Mouse (Mus musculus) hindbrain, embryonic 16.5 days (tissue): ENCODE measurements at regions not wholly inside any gene's neighbourhood (a gene's known extent, or its start where the extent isn't known, plus 50 kb on each side); places are given as distances from the start of the nearest gene placed in this dataset.

Source experiments
- ATAC-seq: fragments of 200-750 bp; cut with Nextera tagmentation; 2 replicates; pipeline ENCODE4 v1.8.0; 2017; ENCODE audit warnings: moderate TSS enrichment, moderate library complexity
- H3K27ac ChIP-seq: fragments of 300-500 bp; sonication (generic); 2 replicates; pipeline ENCODE4 v1.5.1; 2014; ENCODE audit warnings: low read depth, mild to moderate bottlenecking, control low read depth, low read length, moderate library complexity
- H3K27me3 ChIP-seq: fragments of 300-500 bp; sonication (generic); replicated peaks from 2 replicates; pipeline ENCODE4 v1.6.1; 2014; ENCODE audit warnings: low read length; ENCODE audit not compliant: control insufficient read depth, insufficient read depth
- H3K36me3 ChIP-seq: fragments of 300-500 bp; sonication (generic); 2 replicates; pipeline ENCODE4 v1.6.1; 2014; ENCODE audit warnings: mild to moderate bottlenecking, low read length, moderate library complexity, mixed read lengths; ENCODE audit not compliant: control insufficient read depth, insufficient read depth
- H3K4me1 ChIP-seq: fragments of 300-500 bp; sonication (generic); 2 replicates; pipeline ENCODE4 v1.6.1; 2014; ENCODE audit warnings: low read depth, low read length; ENCODE audit not compliant: control insufficient read depth, insufficient read depth
- H3K4me2 ChIP-seq: fragments of 300-500 bp; sonication (generic); 2 replicates; pipeline ENCODE4 v1.6.1; 2014; ENCODE audit warnings: mild to moderate bottlenecking, low read length, control low read depth, moderate library complexity
- H3K4me3 ChIP-seq: fragments of 300-500 bp; sonication (generic); 2 replicates; pipeline ENCODE4 v1.5.1; 2014; ENCODE audit warnings: mild to moderate bottlenecking, low read length, control low read depth, moderate library complexity
- H3K9ac ChIP-seq: fragments of 300-500 bp; sonication (generic); 2 replicates; pipeline ENCODE4 v1.6.1; 2014; ENCODE audit warnings: low read depth, mild to moderate bottlenecking, control low read depth, low read length, moderate library complexity
- H3K9me3 ChIP-seq: fragments of 300-500 bp; sonication (generic); 2 replicates; pipeline ENCODE4 v1.6.1; 2014; ENCODE audit warnings: mild to moderate bottlenecking, low read length, moderate library complexity; ENCODE audit not compliant: control insufficient read depth
- WGBS: fragments of 180-500 bp; shearing (Covaris S2); extraction: QIAGEN DNeasy Blood & Tissue Kit; methylation state at CpG from one replicate; pipeline ENCODE4 v1.1.7; 2014; 5-methylcytosine and 5-hydroxymethylcytosine counted together

DNA sequence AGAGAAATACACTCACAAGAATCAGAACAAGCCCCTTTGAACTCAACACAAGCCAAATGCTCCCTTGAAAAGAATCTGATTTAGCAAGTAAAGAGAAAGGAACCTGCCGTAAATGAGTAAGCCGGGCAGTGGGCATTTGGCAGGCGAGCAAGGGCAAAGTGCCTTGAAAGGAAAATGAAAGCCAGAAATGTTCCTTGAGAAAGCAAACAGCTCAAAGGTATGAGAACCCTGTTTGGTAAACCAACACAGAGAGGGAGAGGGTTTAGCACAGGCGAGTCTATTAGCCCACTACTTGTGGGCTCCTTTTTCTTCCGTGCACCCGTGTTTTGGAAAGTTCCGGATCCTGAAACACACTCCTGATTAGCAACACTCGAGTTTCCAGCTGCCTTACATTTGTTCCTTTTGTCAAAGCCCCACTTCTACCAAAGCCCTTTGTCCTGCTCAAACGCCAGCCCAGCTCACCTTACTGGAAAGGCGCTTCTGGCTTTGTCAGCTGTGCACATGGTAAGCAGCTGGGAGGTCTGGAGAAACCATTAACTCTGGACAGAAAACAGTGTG, 197.5 kb upstream of the Smim15 start:
- no peak for ATAC-seq
- no peak overlapping the region; the same call in 1 of the 2 replicates for H3K9ac ChIP-seq

DNA sequence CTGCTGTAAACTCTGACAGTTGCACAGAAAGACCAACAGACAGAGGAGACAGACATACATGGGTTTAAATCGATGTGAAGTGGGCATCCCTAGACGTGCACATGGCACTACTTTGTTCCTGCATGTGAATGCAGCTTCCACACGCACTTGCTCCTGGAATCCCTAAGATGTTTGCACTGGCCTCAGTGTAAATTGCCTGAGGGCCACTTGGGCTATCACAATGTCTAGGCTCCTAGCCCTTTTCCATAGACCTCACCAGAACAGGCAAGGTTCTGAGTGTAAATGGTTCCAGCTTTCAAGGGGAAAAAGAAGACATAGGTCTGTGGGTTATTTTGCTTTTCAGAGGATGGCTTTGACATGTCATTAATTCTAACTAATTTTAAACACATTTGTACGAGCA, 198.4 kb upstream of the Smim15 start:
- Histone ChIP-seq H3K4me2 (no peak overlapping the region), H3K36me3 (no peaks in the 10 kb centered on the region), H3K27ac (no peak overlapping the region), H3K9ac (no peak overlapping the region), H3K4me1 (peaks cover 38% of the 10 kb centered on the region), H3K27me3 (no peaks in the 10 kb centered on the region), H3K4me3 (no peak overlapping the region), H3K9me3 (no peaks in the 10 kb centered on the region)
- no peak for ATAC-seq
- WGBS = 64% methylated on average over 4 of the region's 4 CpGs

More for the DNA sequence above, 197.5 kb upstream of the Smim15 start:
- no peaks in the 10 kb centered on the region for H3K9me3 ChIP-seq
- H3K4me3 ChIP-seq = no peak overlapping the region
- H3K4me2 ChIP-seq = peak overlapping the region; percentile 45
- no peaks in the 10 kb centered on the region for H3K27me3 ChIP-seq
- H3K36me3 ChIP-seq = no peaks in the 10 kb centered on the region
- peak overlapping the region; percentile 29; the same call in 1 of the 2 replicates for H3K27ac ChIP-seq
- WGBS = 30% methylated on average over 10 of the region's 10 CpGs
- peaks cover 38% of the 10 kb centered on the region for H3K4me1 ChIP-seq

DNA sequence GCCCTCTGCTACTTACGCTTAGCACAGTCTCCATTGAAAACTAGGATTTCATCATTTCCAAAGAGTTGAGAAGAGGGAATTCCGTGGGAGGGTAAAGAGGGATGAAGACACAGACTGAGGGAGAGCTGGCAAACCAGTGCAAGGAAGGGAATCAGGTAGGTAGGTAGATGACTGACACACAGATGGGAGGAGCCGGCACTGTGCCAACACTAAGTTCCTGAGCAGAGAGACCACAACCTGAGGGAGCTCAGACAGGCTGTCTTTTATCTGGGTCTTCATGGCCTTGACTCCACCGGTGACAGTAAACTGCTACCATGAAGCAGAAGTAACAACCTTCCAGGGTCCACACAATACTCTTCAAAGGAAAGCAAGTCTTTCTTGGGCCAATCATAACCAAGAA, 200.2 kb upstream of the Smim15 start:
- H3K9ac ChIP-seq = no peak overlapping the region
- no peak overlapping the region for H3K4me2 ChIP-seq
- no peaks in the 10 kb centered on the region for H3K9me3 ChIP-seq
- peaks cover 38% of the 10 kb centered on the region for H3K4me1 ChIP-seq
- no peak for ATAC-seq
- no peaks in the 10 kb centered on the region for H3K27me3 ChIP-seq
- 87% methylated on average over 4 of the region's 4 CpGs for WGBS
- no peaks in the 10 kb centered on the region for H3K36me3 ChIP-seq
- H3K4me3 ChIP-seq = no peak overlapping the region
- no peak overlapping the region for H3K27ac ChIP-seq

DNA sequence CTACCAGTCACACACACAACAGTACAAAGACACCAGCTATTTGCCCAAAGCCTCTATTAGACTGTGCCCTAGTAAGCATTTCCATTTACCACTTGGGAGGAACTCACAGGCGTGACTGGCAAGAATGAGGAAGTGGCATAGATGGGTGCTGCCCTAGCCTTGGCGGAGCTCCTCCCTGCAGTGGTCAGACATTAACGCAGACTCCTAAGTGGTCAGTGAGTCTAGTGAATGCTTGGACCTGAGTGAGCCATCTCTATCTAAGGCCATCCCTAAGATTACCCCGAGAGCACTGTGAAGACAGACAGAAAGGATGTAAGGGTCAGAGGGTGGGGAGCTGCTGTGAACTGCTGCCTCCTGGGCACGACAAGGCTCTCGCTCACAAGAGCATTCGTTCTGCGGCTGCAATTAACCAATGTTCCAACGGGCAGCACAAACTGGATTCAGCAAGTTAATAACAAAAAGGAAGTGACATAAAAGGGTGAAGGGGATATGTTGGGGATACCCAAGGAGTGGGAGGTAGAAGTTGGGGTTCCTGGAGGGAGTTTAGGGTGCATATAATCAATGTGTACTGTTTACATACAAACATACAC, 206.0 kb upstream of the Smim15 start:
- peaks cover 26% of the 10 kb centered on the region for H3K4me1 ChIP-seq
- H3K9ac ChIP-seq = no peak overlapping the region
- no peak overlapping the region for H3K27ac ChIP-seq
- 69% methylated on average over 9 of the region's 9 CpGs for WGBS
- H3K4me3 ChIP-seq = no peak overlapping the region
- no peaks in the 10 kb centered on the region for H3K27me3 ChIP-seq
- no peak for ATAC-seq
- H3K9me3 ChIP-seq = no peaks in the 10 kb centered on the region
- no peaks in the 10 kb centered on the region for H3K36me3 ChIP-seq
- H3K4me2 ChIP-seq = no peak overlapping the region

DNA sequence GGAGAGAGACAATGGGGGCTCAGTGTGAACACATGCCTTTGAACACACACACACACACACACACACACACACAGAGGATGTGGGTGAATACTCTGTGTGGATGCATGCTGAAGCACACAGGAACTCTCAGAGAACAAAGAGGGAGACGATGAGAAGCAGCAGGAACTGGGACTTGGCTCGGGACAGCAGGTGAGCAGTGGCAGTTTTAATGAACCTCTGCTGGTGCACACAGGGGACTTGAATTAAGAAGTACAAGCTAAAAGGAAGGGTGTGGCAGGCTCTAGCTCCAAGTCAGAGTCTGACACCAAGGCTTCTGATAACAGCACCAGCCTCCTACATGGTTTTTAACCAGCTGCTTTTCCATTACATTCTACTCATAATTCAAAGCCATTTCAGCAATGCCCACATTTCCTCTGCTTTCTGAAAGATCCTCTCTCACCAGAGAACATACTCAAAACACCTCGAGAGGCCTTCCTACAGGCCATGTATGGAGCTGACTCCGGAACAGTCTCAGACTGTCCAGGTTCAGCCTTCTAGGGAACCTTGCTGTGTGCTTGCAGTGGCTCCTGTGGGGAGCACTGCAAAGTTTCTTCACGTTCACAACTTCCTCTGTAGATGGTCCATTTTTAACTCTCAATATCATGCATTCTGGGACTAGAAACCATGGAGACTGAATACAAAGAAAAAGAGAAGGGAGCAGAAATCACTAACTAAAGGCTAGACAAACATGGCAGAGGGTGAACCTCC, 206.9 kb upstream of the Smim15 start:
- H3K9ac ChIP-seq = no peak overlapping the region
- no peak for ATAC-seq
- 26% methylated on average over 5 of the region's 5 CpGs for WGBS
- H3K27ac ChIP-seq = no peak overlapping the region
- no peak overlapping the region for H3K4me2 ChIP-seq
- H3K4me3 ChIP-seq = no peak overlapping the region
- no peaks in the 10 kb centered on the region for H3K36me3 ChIP-seq
- H3K4me1 ChIP-seq = peaks cover 21% of the 10 kb centered on the region
- no peaks in the 10 kb centered on the region for H3K9me3 ChIP-seq
- H3K27me3 ChIP-seq = no peaks in the 10 kb centered on the region

DNA sequence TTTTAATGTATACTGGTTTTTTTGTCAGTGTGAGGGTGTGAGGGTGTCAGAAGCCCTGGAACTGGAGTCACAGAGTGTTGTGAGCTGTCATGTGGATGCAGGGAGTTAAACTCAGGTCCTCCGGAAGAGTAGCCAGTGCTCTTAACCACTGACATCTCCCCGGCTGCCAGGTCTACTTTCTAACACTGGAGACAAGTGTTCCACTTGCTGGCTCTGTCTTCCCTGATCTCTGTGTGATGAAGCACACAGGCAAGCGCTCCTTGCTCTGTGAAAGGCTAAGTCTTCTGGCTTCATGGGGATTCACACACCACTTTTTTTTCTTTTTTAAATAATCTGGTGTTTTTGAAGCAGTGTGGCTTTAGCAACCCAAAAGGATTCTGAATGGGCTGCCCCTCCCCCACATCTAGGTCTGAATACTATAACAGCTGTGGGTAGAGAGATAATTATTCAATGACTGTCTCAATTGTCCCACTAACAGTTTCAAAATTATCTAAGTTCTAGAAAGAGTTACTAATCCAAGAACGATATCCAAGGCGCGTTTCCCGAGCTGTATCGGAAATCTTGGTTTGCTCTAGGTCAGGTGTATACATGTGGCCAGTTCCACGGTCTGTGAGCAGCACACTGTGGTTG, 208.4 kb upstream of the Smim15 start:
- Histone ChIP-seq H3K9me3 (no peaks in the 10 kb centered on the region), H3K9ac (no peak overlapping the region), H3K27ac (no peak overlapping the region), H3K27me3 (no peaks in the 10 kb centered on the region), H3K4me3 (no peak overlapping the region), H3K4me1 (peaks cover 32% of the 10 kb centered on the region), H3K36me3 (no peaks in the 10 kb centered on the region), H3K4me2 (no peak overlapping the region)
- no peak for ATAC-seq
- 40% methylated on average over 9 of the region's 9 CpGs for WGBS

DNA sequence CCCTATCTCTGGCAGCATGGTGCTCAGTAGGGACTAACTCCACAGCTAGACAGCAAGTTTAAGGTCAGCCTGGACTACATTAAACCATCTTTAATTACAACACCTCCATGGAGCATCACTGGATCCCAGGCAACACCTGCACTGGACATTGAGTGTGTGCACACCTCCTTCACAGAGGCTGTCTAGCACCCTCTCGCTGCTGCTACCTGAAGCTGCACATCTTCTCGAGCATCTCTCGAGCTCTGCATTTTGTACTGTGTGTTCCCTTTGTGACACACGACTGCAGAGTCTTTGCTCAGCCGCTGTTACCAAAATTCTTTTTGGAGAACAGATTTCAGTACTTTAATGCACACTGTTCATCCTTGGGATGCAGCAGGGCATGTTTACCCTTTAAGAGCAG, 212.2 kb upstream of the Smim15 start:
- no peak overlapping the region for H3K27ac ChIP-seq
- H3K9me3 ChIP-seq = no peaks in the 10 kb centered on the region
- H3K9ac ChIP-seq = no peak overlapping the region
- no peak overlapping the region for H3K4me2 ChIP-seq
- H3K4me3 ChIP-seq = no peak overlapping the region
- no peaks in the 10 kb centered on the region for H3K36me3 ChIP-seq
- peak; percentile 15; the same call in 1 of the 2 replicates for ATAC-seq
- no peaks in the 10 kb centered on the region for H3K27me3 ChIP-seq
- H3K4me1 ChIP-seq = peaks cover 19% of the 10 kb centered on the region
- 51% methylated on average over 5 of the region's 5 CpGs for WGBS

DNA sequence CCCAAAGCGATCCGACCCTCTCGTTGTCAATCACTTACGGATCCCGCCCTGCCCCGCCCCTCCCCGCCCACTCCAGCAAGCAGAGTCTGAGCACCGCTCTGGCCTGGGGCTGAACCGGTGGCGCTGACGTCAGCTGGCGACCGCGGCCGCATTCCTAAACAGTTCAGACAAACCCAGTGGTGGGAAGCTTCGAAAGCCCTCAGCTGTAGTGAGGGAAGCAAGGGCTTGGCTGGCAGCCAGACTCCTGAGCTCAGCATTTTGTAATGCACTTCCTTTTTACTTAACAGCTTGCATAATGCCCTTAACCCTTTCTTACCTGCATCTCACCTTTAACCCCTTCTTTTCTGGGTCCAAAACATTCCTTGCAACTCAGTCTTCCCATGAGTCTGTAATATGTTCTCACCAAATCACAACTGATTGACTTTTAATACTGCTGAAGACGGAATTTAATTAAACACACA, 213.0 kb upstream of the Smim15 start:
- H3K9ac ChIP-seq = peak overlapping the region; percentile 48
- H3K9me3 ChIP-seq = no peaks in the 10 kb centered on the region
- no peaks in the 10 kb centered on the region for H3K36me3 ChIP-seq
- H3K4me3 ChIP-seq = peak overlapping the region; percentile 34
- peak overlapping the region; percentile 62 for H3K4me2 ChIP-seq
- H3K27ac ChIP-seq = no peak overlapping the region
- WGBS = 1% methylated on average over 17 of the region's 17 CpGs
- peaks cover 20% of the 10 kb centered on the region for H3K4me1 ChIP-seq
- peak; percentile 98 for ATAC-seq
- H3K27me3 ChIP-seq = no peaks in the 10 kb centered on the region

DNA sequence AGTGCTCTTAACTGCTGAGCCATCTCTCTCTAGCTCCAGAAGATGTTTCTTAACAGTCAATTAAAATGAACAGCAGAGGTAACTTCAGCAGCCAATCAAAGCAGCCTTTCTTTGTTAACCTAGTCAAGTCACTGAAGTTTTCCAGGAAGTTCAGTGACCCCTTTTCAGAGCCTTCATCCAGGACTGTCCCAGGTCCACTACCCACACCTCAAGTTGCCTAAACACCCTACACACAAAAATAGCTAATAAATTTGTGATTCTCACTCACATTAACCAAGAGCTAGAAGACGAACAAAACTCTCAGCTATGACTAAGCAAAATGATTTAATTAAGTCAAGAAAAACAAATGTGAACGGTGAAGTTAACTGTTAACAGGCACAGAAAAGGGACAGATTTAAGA, 214.0 kb upstream of the Smim15 start:
- ATAC-seq = no peak
- 52% methylated on average over 2 of the region's 2 CpGs for WGBS
- H3K9me3 ChIP-seq = no peaks in the 10 kb centered on the region
- no peaks in the 10 kb centered on the region for H3K27me3 ChIP-seq
- no peak overlapping the region for H3K4me2 ChIP-seq
- no peak overlapping the region for H3K9ac ChIP-seq
- no peak overlapping the region for H3K27ac ChIP-seq
- peaks cover 16% of the 10 kb centered on the region for H3K4me1 ChIP-seq
- no peak overlapping the region for H3K4me3 ChIP-seq
- H3K36me3 ChIP-seq = no peaks in the 10 kb centered on the region
